Mouse (Mus musculus) neural tube, embryonic 13.5 days (tissue): Measurements from ENCODE around the gene Tubgcp5. TPM values are rescaled to one million over a fixed set of nuclear protein-coding genes. Genes with fewer than 3 reads are reported as not detected.

Experiments
- ATAC-seq: fragments of 200-750 bp; cut with Nextera tagmentation; 2 replicates; pipeline ENCODE4 v1.8.0; 2017; ENCODE audit warnings: low read depth, mild to moderate bottlenecking, moderate TSS enrichment, moderate library complexity
- H3K27ac ChIP-seq: fragments of 300-500 bp; sonication (generic); replicated peaks from 2 replicates; pipeline ENCODE4 v1.5.1; 2015; ENCODE audit warnings: moderate library complexity, mild to moderate bottlenecking, inconsistent platforms
- H3K27me3 ChIP-seq: fragments of 300-500 bp; sonication (generic); 2 replicates; pipeline ENCODE4 v1.6.1; 2015; ENCODE audit warnings: mild to moderate bottlenecking, inconsistent platforms
- H3K36me3 ChIP-seq: fragments of 300-500 bp; sonication (generic); 2 replicates; pipeline ENCODE4 v1.6.1; 2015; ENCODE audit warnings: mild to moderate bottlenecking, inconsistent platforms
- H3K4me1 ChIP-seq: fragments of 300-500 bp; sonication (generic); replicated peaks from 2 replicates; pipeline ENCODE4 v1.6.1; 2015; ENCODE audit warnings: inconsistent platforms
- H3K4me2 ChIP-seq: fragments of 300-500 bp; sonication (generic); 2 replicates; pipeline ENCODE4 v1.6.1; 2015; ENCODE audit warnings: inconsistent platforms, mild to moderate bottlenecking, moderate library complexity
- H3K4me3 ChIP-seq: fragments of 300-500 bp; sonication (generic); 2 replicates; pipeline ENCODE4 v1.5.1; 2015; ENCODE audit warnings: mild to moderate bottlenecking, inconsistent platforms
- H3K9ac ChIP-seq: fragments of 300-500 bp; sonication (generic); 2 replicates; pipeline ENCODE4 v1.6.1; 2015; ENCODE audit warnings: moderate library complexity, mild to moderate bottlenecking, inconsistent platforms
- H3K9me3 ChIP-seq: fragments of 300-500 bp; sonication (generic); 2 replicates; pipeline ENCODE4 v1.6.1; 2016; ENCODE audit warnings: inconsistent platforms
- WGBS: fragments of 180-500 bp; shearing (Covaris S2); methylation state at CpG from one replicate; pipeline ENCODE4 v1.1.7; 2015; 5-methylcytosine and 5-hydroxymethylcytosine counted together
- polyA plus RNA-seq: library from polyadenylated mRNA; unstranded; fragments of >200 nt; fragmentation: Nextera tagmentation; extraction: Ambion mirVana; gene quantifications from 2 replicates; pipeline ENCODE4 v1.2.1, GENCODE M21; 2015

The Tubgcp5 gene
- polyA plus RNA-seq, 1 experiment from 2014 or later: 38.8 TPM

DNA sequence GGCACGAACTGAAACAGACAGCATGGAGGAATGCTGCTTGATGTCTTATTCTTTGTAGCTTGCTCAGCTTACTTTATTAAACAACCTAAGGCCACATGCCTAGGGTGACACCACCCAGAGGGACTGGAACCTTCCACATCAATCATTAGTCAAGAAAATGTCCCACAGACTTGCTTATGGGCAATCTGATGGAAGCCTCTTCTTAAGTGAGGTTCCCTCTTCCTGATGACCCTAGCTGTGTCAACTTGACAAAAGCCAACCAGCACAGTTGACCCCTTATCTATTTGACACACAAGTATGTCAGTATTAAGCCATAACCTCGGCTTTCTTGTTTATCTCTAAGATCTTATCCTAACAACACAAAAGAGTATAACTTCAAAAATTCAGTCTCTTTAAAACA lies 16.0 kb downstream of the Tubgcp5 start:
- H3K4me3 ChIP-seq: no peak overlapping the region
- H3K4me1 ChIP-seq: no peaks in the 10 kb centered on the region
- no peak overlapping the region for H3K9ac ChIP-seq
- no peaks in the 10 kb centered on the region for H3K9me3 ChIP-seq
- no peak overlapping the region for H3K27ac ChIP-seq
- 95% methylated on average over 2 of the region's 2 CpGs for WGBS
- peaks cover 87% of the 10 kb centered on the region for H3K36me3 ChIP-seq
- H3K4me2 ChIP-seq: no peak overlapping the region
- H3K27me3 ChIP-seq: no peaks in the 10 kb centered on the region
- no peak for ATAC-seq

DNA sequence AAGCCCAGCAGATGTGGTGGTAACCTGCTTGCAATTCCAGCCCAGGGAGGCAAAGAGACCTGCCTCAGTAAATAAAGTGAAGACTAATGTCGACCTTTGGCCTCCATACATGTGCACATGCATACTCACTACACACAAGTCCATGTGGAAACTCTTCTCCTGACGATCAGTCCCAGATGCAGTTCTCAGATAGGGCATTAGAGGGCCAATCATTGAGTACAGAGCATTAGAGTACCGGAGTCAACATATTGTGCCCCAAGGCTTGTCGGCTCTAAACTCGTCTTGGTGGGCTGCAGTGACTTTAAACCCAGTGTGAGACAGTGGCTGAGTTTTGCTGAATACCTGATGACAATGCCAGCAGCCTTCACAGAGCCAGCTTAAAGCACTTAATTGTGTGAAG lies 30.5 kb downstream of the Tubgcp5 start:
- no peak overlapping the region for H3K4me3 ChIP-seq
- WGBS: 86% methylated on average over 5 of the region's 5 CpGs
- ATAC-seq: no peak
- no peak overlapping the region for H3K9ac ChIP-seq
- no peak overlapping the region for H3K4me2 ChIP-seq
- no peaks in the 10 kb centered on the region for H3K4me1 ChIP-seq
- no peak overlapping the region for H3K27ac ChIP-seq
- no peaks in the 10 kb centered on the region for H3K9me3 ChIP-seq
- H3K27me3 ChIP-seq: no peaks in the 10 kb centered on the region
- peaks cover 87% of the 10 kb centered on the region for H3K36me3 ChIP-seq

DNA sequence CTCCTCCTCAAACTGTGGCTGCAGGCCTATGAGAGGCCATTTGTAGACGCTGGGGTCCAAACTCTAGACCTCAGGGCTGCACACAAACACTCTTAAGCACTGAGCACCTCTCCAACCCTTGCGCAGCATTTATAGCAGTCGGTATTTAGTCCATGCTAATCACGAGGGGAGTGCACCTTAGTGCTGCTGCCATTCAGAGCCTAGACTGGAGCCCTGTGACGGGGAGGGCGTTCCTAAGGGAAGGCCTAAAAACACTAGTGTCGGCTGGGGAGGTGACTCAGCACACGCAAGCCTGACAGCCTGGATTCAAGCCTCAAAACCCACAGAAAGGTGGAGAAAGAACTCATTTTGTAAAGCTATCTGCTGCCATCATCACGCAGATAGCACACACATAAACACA lies 33.6 kb downstream of the Tubgcp5 start:
- Histone ChIP-seq H3K4me2 (no peak overlapping the region), H3K27ac (no peak overlapping the region), H3K36me3 (peaks cover 79% of the 10 kb centered on the region), H3K4me1 (no peaks in the 10 kb centered on the region), H3K9me3 (no peaks in the 10 kb centered on the region), H3K27me3 (no peaks in the 10 kb centered on the region), H3K4me3 (no peak overlapping the region), H3K9ac (no peak overlapping the region)
- no peak for ATAC-seq
- WGBS: 87% methylated on average over 9 of the region's 9 CpGs

DNA sequence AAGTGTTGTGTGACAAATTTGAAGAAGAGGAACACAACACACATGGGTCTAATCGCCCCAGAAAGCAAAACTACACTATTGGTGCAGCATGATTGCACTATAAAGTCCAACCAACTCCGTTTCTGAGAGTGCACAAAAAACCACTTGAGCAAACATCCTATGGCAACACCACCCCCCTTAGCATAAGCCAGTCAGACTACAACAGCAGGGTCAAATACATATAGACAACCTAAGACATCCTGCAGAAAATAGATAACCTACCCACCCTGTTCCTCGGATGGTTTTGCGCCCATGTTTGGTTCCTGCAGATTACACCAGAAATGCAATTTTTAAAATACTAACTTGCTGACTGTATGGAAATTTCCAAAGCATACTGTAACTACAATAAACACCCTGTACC lies 42.9 kb downstream of the Tubgcp5 start:
- Histone ChIP-seq H3K9me3 (no peaks in the 10 kb centered on the region), H3K27ac (no peak overlapping the region), H3K4me3 (no peak overlapping the region), H3K4me1 (peaks cover 7% of the 10 kb centered on the region), H3K9ac (no peak overlapping the region), H3K4me2 (no peak overlapping the region), H3K36me3 (peaks cover 19% of the 10 kb centered on the region), H3K27me3 (no peaks in the 10 kb centered on the region)
- 88% methylated on average over 4 of the region's 4 CpGs for WGBS
- no peak for ATAC-seq

DNA sequence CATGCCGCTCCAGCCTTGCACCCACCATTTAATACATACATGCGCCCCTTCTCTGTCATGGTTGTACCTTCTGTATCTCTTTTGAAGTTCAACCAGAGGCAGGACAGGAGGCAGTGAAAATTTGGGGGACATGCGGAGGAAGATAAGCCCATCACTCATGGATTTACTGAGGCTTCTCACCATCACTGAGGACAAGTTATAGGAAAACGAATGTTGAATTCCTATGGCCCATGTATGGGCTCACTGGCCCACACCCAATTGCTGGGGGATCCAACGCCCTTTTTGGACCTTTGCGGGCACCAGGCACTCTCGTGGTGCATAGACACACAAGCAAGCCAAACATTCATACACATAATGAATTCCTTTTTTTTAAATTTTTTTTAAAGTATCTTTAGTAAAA lies 47.5 kb downstream of the Tubgcp5 start, which contains the start of gene Cyfip1:
Gene Cyfip1, plus strand, starts transcription at position 301 of the 400 bp plus-strand sequence.
- Histone ChIP-seq H3K4me1 (peaks cover 18% of the 10 kb centered on the region), H3K27ac (peak within 1 kb of the TSS; percentile 93), H3K9me3 (no peaks in the 10 kb centered on the region), H3K27me3 (no peaks in the 10 kb centered on the region), H3K36me3 (no peaks in the 10 kb centered on the region), H3K9ac (peak within 1 kb of the TSS; percentile 96), H3K4me2 (peak within 1 kb of the TSS; percentile 71), H3K4me3 (peak within 1 kb of the TSS; percentile 92)
- peak; percentile 44 for ATAC-seq
- WGBS: 52% methylated on average over 7 of the region's 7 CpGs

DNA sequence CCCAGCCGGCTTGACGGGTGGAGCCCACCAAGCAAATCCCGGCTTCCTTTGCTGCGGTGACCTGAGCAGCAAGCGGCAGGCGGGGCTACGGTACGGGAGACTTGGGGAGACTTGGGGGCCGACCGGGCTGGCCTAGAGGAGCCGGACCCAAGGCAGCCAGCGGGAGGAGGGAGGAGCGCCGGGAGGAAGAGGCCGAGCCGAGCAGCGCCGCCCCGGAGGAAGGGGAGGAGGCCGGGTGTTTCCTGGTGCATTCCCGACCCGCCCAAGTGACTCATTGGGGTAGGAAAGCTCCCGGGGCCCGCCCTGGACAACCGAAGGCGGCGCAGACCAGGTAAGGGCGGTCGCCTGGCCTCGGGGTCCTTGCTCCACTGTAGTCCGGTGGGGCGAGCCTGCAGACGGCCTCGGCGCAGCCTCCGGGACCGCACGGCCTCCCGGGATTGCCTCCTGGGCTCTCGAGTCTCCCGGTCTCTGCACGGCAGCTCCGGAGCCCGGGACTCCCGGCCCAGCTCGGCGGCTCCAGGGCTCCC lies 48.1 kb downstream of the Tubgcp5 start:
- Histone ChIP-seq H3K27ac (peak overlapping the region; percentile 93), H3K4me2 (peak overlapping the region; percentile 71), H3K4me3 (peak overlapping the region; percentile 92), H3K27me3 (no peaks in the 10 kb centered on the region), H3K36me3 (no peaks in the 10 kb centered on the region), H3K9me3 (no peaks in the 10 kb centered on the region), H3K4me1 (peaks cover 18% of the 10 kb centered on the region), H3K9ac (peak overlapping the region; percentile 96)
- peak; percentile 95 for ATAC-seq
- WGBS: under 1% methylated on average over 46 of the region's 47 CpGs

DNA sequence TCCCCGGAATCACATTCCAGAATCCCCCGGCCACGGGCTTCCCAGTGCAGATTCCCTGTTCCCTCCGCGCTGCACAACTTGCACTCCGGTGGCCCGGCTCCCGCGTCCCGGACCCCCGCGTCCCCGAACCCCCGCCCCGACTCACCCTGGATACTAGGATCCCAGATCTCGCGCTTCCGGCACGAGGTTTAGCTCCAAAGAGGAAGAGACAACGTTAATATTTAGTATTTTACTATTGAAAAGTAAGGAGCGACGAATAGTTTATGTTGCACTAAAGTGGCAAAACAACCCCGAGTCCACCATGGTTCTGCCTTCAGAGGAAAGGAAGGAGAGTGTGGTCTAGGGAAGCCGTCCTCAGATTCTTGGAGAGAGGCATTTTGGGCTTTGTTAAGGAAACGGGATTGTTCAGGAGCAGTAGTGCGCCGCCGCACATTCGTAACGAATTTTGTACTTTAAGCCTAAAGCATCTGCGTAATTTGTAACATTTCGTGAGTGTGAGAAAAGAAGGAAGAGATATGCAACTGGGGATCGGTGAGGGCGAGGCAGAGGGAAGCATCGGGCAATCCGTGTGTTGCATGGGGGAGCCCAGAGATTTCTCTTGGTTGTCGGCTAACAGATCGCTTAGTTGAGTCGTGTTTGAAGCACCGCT lies 48.7 kb downstream of the Tubgcp5 start:
- under 1% methylated on average over 40 of the region's 40 CpGs for WGBS
- Histone ChIP-seq H3K9ac (peak overlapping the region; percentile 96), H3K27ac (peak overlapping the region; percentile 93), H3K9me3 (no peaks in the 10 kb centered on the region), H3K36me3 (no peaks in the 10 kb centered on the region), H3K4me3 (peak overlapping the region; percentile 92), H3K4me2 (peak overlapping the region; percentile 71), H3K4me1 (peaks cover 18% of the 10 kb centered on the region), H3K27me3 (no peaks in the 10 kb centered on the region)
- ATAC-seq: peak; percentile 81

DNA sequence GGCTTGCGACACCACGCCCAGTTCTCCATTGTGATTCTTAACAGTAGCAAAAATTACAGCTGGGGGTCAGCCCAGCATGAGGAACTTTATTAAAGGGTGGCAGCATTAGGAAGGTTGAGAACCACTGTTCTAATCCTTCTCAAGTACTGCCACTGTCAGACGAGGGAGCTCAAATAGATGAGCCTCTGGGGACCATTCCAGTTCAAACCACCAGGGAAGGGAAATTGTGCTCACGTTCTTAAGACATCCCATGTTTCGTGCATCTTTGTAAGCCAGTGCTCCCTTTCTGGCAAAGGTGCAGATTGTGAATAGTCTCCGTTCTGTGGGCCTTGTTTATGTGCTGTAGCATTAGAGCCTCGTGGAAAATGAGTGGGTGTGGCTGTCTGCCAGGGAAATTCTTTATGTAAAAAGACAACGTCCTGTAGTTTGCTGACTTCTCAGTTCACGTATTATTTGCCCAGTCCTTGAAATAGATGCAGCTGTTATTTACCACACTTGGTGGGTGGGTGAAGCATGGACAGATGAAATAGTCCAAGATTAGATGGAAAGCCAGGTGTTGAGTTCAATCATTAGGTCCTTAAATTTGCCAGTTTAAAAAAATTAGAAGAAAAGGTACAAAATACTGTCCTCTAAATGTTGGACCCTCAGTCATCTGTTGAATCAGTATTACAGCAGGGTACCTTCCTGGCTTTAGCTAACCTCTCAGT lies 52.8 kb downstream of the Tubgcp5 start:
- Histone ChIP-seq H3K9me3 (no peaks in the 10 kb centered on the region), H3K4me1 (peaks cover 30% of the 10 kb centered on the region), H3K9ac (no peak overlapping the region), H3K4me2 (no peak overlapping the region), H3K36me3 (no peaks in the 10 kb centered on the region), H3K27me3 (no peaks in the 10 kb centered on the region), H3K27ac (no peak overlapping the region), H3K4me3 (no peak overlapping the region)
- ATAC-seq: no peak
- WGBS: 68% methylated on average over 9 of the region's 9 CpGs

DNA sequence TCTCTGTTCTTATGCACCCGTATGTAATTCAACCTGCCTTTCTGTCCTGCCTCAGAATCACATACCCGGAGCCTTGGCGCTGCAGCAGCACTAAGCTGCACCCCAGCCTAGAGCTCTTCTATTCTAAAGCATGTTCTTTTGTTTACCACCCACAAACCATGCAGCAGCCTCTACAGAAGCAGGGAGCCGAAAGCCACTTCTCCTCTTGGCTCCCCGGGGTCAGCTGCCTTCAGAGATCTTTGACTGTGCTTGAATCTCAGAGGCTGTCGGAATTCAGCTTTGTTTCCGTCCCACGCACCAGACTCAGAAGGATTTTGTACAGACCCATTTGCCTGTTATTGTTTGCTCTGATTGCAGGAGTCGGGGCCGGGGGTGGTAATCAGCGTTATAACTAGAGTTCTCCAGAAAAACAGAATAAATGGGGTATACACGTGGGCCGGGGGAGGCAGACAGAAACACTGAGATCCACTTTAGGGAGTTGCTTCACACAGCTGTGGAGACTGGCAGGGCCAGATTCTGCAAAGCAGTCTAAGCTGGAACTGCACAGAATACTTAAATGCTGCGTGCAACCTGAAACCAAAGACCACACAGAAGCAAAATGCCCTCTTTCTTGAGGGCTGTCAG lies 56.1 kb downstream of the Tubgcp5 start:
- Histone ChIP-seq H3K9ac (peak overlapping the region; percentile 58; the same call in 1 of the 2 replicates), H3K4me1 (peaks cover 19% of the 10 kb centered on the region), H3K27ac (peak overlapping the region; percentile 57), H3K4me2 (peak overlapping the region; percentile 32), H3K36me3 (no peaks in the 10 kb centered on the region), H3K4me3 (no peak overlapping the region), H3K9me3 (no peaks in the 10 kb centered on the region), H3K27me3 (no peaks in the 10 kb centered on the region)
- 34% methylated on average over 14 of the region's 14 CpGs for WGBS
- no peak; the same call in 1 of the 2 replicates for ATAC-seq

DNA sequence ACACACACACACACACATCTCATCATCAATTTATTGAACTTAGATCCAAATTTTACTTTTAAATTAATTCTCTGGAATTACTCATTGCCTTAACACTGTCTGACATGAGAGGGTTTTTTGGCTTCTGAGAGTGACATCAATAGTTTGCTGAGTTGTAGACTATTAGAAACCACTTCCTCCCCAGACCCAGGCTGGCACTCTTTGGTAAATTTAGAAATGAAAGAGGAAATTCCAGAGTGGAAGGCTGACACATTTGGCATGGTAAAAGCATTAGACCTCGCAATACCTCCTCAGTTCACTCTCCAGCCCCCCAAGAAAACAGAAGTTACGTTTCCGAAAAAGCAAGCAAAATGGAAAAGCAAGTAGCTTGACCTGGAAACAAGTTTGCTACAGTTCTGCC lies 58.8 kb downstream of the Tubgcp5 start:
- H3K27me3 ChIP-seq: no peaks in the 10 kb centered on the region
- H3K4me3 ChIP-seq: no peak overlapping the region
- H3K27ac ChIP-seq: no peak overlapping the region
- 86% methylated on average over 3 of the region's 3 CpGs for WGBS
- peaks cover 19% of the 10 kb centered on the region for H3K4me1 ChIP-seq
- no peak overlapping the region for H3K4me2 ChIP-seq
- no peak overlapping the region for H3K9ac ChIP-seq
- ATAC-seq: no peak
- no peaks in the 10 kb centered on the region for H3K9me3 ChIP-seq
- H3K36me3 ChIP-seq: no peaks in the 10 kb centered on the region

DNA sequence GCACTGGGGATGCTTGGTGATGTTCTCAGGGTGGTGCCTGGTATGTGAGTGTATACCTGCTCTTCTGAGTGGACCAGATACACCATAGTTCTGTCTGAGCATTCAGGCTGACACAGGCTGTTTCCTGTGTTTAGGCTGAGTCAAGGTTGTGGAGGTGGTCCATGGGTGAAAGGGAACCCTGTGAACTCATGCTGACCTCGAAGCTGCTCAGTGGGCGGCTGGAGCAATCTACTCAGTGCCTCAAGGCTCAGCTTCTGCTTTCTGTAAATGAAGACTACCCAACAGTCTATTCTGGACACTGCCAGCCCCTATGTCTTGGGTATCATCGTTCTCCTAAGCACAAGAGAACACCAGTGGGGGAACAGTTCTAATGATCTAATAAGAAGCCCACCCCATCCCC lies 61.6 kb downstream of the Tubgcp5 start:
- no peak for ATAC-seq
- Histone ChIP-seq H3K4me2 (no peak overlapping the region), H3K27me3 (no peaks in the 10 kb centered on the region), H3K36me3 (no peaks in the 10 kb centered on the region), H3K27ac (no peak overlapping the region), H3K9ac (no peak overlapping the region), H3K4me1 (0 out of 2 replicates have a peak, but pooled peaks cover under 1% of the 10 kb centered on the region), H3K4me3 (no peak overlapping the region), H3K9me3 (no peaks in the 10 kb centered on the region)
- 78% methylated on average over 3 of the region's 3 CpGs for WGBS

DNA sequence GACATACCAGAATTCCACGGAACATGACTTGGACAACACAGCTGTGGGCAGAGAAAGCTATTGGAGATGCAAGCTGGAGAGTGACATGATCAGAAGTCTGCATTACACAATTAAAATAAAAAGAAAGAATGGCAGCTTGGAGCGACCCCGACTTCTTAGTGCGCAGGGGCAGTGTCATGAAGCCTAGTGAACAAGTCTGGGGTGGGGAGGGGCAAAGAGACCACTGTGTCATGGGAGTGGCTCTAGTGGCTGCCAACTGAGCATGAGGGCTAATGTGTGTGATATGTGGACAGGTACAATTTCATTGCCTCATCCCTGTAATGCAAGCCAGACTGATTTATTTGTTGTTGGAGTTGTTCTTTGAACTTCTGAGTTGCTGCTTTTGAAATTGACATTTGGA lies 62.8 kb downstream of the Tubgcp5 start:
- no peaks in the 10 kb centered on the region for H3K36me3 ChIP-seq
- H3K27ac ChIP-seq: no peak overlapping the region
- 0 out of 2 replicates have a peak, but pooled peaks have one; percentile 28 for ATAC-seq
- H3K9ac ChIP-seq: no peak overlapping the region
- no peaks in the 10 kb centered on the region for H3K4me1 ChIP-seq
- WGBS: 92% methylated on average over 4 of the region's 4 CpGs
- H3K27me3 ChIP-seq: no peaks in the 10 kb centered on the region
- no peaks in the 10 kb centered on the region for H3K9me3 ChIP-seq
- no peak overlapping the region for H3K4me3 ChIP-seq
- no peak overlapping the region for H3K4me2 ChIP-seq
